Mouse (Mus musculus) right cerebral cortex, postnatal 36 days (tissue): ENCODE data around the gene 1110059E24Rik.
"Not testable (repeated sequence)": the region's sequence is repeated elsewhere in the genome, so short reads cannot be mapped to it uniquely, and the experiment has no call there.

Experiments
- DNase-seq, 2 experiments: peaks; one replicate each; pipeline ENCODE4 v3.0.0; 2022; ENCODE audit warnings: low spot score in 2 of 2, mixed read lengths in 1 of 2

1110059E24Rik gene

GRCm38 (mm10) chr19:21626271-21626988 lies 26.3 kb downstream of the 1110059E24Rik start:
- DNase-seq: no peak

GRCm38 (mm10) chr19:21624148-21624535 lies 28.6 kb downstream of the 1110059E24Rik start:
- DNase-seq: no peak

GRCm38 (mm10) chr19:21623410-21624147 lies 29.2 kb downstream of the 1110059E24Rik start:
- DNase-seq: no peak

GRCm38 (mm10) chr19:21615801-21616200 lies 37.0 kb downstream of the 1110059E24Rik start:
- no peak for DNase-seq

- DNase-seq: no peak
Measured at GRCm38 (mm10) chr19:21611725-21612575, 40.8 kb downstream of the 1110059E24Rik start.

- no peak for DNase-seq
Measured at GRCm38 (mm10) chr19:21611297-21611696, 41.5 kb downstream of the 1110059E24Rik start.

GRCm38 (mm10) chr19:21610240-21610639 lies 42.5 kb downstream of the 1110059E24Rik start:
- DNase-seq: no peak

- DNase-seq: no peak
Measured at GRCm38 (mm10) chr19:21605294-21605693, 47.5 kb downstream of the 1110059E24Rik start.

- DNase-seq: no peak
Measured at GRCm38 (mm10) chr19:21603836-21604235, 48.9 kb downstream of the 1110059E24Rik start.

- DNase-seq: no peak
Measured at GRCm38 (mm10) chr19:21601541-21602101, 51.2 kb downstream of the 1110059E24Rik start.

GRCm38 (mm10) chr19:21598659-21599352 lies 54.0 kb downstream of the 1110059E24Rik start:
- no peak for DNase-seq

GRCm38 (mm10) chr19:21594676-21595075 lies 58.1 kb downstream of the 1110059E24Rik start:
- no peak for DNase-seq

- not testable (repeated sequence) for DNase-seq
Measured at GRCm38 (mm10) chr19:21592216-21592615, 60.6 kb downstream of the 1110059E24Rik start.

GRCm38 (mm10) chr19:21589888-21590287 lies 62.9 kb downstream of the 1110059E24Rik start:
- no peak for DNase-seq

- no peak for DNase-seq
Measured at GRCm38 (mm10) chr19:21587593-21587992, 65.2 kb downstream of the 1110059E24Rik start.

- no peak for DNase-seq
Measured at GRCm38 (mm10) chr19:21586546-21586945, 66.2 kb downstream of the 1110059E24Rik start.

GRCm38 (mm10) chr19:21585868-21586267 lies 66.9 kb downstream of the 1110059E24Rik start:
- no peak for DNase-seq

- no peak for DNase-seq
Measured at GRCm38 (mm10) chr19:21583986-21584385, 68.8 kb downstream of the 1110059E24Rik start.

- DNase-seq: no peak
Measured at GRCm38 (mm10) chr19:21583523-21583984, 69.2 kb downstream of the 1110059E24Rik start.

GRCm38 (mm10) chr19:21581404-21581803 lies 71.4 kb downstream of the 1110059E24Rik start:
- DNase-seq: no peak

GRCm38 (mm10) chr19:21579896-21580295 lies 72.9 kb downstream of the 1110059E24Rik start:
- DNase-seq: no peak
